Mouse (Mus musculus) liver, adult 2 months (tissue): ENCODE data around the gene Galr2.

Experiments
- CTCF ChIP-seq: fragments of 200-500 bp; IDR thresholded peaks from 2 replicates; pipeline ENCODE4 v1.5.1; 2011; ENCODE audit warnings: low read depth, low read length, control low read depth
- POLR2A ChIP-seq: fragments of 200-500 bp; IDR thresholded peaks from 2 replicates; pipeline ENCODE4 v1.6.1; 2011; ENCODE audit warnings: low read length, control low read depth; ENCODE audit not compliant: insufficient read depth; ENCODE audit errors: extremely low read depth

GRCm38 (mm10) chr11:116245616-116246015 lies 35.1 kb upstream of the Galr2 start:
- TF ChIP-seq POLR2A (no peak), CTCF (no peak)
